Mouse (Mus musculus): ENCODE results near the gene Dgkg.

GRCm38 (mm10) chr16:22483900-22484299, 173.1 kb downstream of the Dgkg start:
- TF ChIP-seq CTCF (IDR thresholded peaks at IDR 0.05; ENCODE audit: low read depth, low read length), result no peak
- TF ChIP-seq POLR2A (IDR thresholded peaks at IDR 0.05; ENCODE audit: borderline replicate concordance, low read depth, low read length), result no peak
